Mouse (Mus musculus): Measurements from ENCODE around the gene Gpr21. TPM values are rescaled to one million over a fixed set of nuclear protein-coding genes. Genes with fewer than 3 reads are reported as not detected.
"Not testable (repeated sequence)": the region's sequence is repeated elsewhere in the genome, so short reads cannot be mapped to it uniquely, and the experiment has no call there.

The Gpr21 gene
- under 1 TPM; 0.53 to 0.62 TPM for total RNA-seq (2021)

- intact Hi-C loops (cut with DNase I): loop anchor here (5.0 kb wide), 1 partner anchor 256 kb away; no protein-coding TSS in a partner anchor
- DNase-seq (ENCODE audit: low spot score): no peak
Observed at GRCm38 (mm10) chr2:37516030-37516710, at the start of gene Gpr21. Gene Gpr21, plus strand, starts transcription at chr2:37516332.

GRCm38 (mm10) chr2:37479559-37479958 lies 36.6 kb upstream of the Gpr21 start:
- intact Hi-C loops (cut with DNase I): no loop called here
- no peak for DNase-seq (ENCODE audit: low spot score)

DNA sequence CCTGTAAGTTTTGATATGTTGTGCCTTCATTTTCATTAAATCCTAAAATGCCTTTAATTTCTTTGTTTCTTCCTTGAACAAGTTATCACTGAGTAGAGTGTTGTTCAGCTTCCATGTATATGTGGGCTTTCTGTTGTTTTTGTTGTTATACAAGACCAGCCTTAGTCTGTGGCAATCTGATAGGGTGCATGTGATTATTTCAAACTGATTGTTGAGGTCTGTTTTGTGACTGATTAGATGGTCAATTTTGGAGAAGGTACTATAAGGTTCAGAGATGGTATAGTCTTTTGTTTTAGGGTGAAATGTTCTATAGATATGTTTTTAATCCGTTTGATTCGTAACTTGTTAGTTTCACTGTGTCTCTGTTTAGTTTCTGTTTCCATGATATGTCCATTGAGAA lies 36.1 kb upstream of the Gpr21 start:
- DNase-seq (ENCODE audit: low spot score): no peak
- intact Hi-C loops (cut with DNase I): no loop called here

DNA sequence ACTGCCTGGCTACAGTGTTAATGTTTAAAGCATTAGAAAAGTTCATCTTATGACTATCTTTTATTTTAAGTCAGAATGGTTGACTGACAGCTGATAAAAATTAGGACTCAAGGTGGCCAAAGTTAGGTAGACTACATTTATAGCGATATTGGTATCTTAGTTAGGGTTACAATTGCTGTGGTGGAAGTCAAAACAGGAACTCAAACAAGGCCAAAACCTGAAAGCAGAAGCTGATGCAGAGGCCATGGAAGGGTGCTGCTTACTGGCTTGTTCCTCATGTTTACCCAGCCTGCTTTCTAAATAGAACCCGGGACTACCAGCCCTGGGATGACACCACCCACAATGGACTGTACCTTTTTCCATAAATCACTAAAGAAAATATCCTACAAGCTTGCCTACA lies 32.0 kb upstream of the Gpr21 start:
- intact Hi-C loops (cut with DNase I): no loop called here
- no peak for DNase-seq (ENCODE audit: low spot score)

GRCm38 (mm10) chr2:37485370-37485769 lies 30.8 kb upstream of the Gpr21 start:
- intact Hi-C loops (cut with DNase I): loop anchor here (5.0 kb wide), 1 partner anchor 88 kb away; no protein-coding TSS in a partner anchor
- DNase-seq (ENCODE audit: low spot score): no peak

- no peak for DNase-seq (ENCODE audit: low spot score)
- intact Hi-C loops (cut with DNase I): loop anchor here (2.0 to 5.0 kb wide), 2 partner anchors 89 to 106 kb away; no protein-coding TSS in a partner anchor
Observed at GRCm38 (mm10) chr2:37486408-37486807, 29.7 kb upstream of the Gpr21 start.

- intact Hi-C loops (cut with DNase I): loop anchor here (5.0 kb wide), 1 partner anchor 92 kb away; no protein-coding TSS in a partner anchor
- DNase-seq (ENCODE audit: low spot score): no peak
Observed at GRCm38 (mm10) chr2:37488956-37489355, 27.2 kb upstream of the Gpr21 start.

GRCm38 (mm10) chr2:37497321-37497720 lies 18.8 kb upstream of the Gpr21 start:
- intact Hi-C loops (cut with DNase I): no loop called here
- DNase-seq (ENCODE audit: low spot score): no peak

DNA sequence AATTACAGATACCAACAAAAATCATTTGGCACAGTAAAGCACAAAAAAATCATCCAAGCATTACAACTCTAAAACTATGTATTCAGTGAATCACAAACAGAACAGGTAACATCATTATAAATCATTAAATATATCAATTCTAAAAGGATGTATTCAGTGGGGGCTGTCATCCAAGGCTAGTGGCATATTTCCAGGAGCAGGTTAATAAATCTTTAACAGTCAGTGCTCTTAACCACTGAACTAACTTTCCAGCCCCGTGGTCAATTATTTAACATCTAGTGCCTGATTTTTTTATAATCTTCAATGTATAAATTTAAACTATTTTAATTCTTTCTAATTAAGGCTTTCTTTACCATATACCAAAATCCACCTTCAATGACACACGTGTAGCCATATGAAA lies 10.3 kb upstream of the Gpr21 start:
- DNase-seq (ENCODE audit: low spot score); intact Hi-C loops (cut with DNase I): not testable (repeated sequence)

DNA sequence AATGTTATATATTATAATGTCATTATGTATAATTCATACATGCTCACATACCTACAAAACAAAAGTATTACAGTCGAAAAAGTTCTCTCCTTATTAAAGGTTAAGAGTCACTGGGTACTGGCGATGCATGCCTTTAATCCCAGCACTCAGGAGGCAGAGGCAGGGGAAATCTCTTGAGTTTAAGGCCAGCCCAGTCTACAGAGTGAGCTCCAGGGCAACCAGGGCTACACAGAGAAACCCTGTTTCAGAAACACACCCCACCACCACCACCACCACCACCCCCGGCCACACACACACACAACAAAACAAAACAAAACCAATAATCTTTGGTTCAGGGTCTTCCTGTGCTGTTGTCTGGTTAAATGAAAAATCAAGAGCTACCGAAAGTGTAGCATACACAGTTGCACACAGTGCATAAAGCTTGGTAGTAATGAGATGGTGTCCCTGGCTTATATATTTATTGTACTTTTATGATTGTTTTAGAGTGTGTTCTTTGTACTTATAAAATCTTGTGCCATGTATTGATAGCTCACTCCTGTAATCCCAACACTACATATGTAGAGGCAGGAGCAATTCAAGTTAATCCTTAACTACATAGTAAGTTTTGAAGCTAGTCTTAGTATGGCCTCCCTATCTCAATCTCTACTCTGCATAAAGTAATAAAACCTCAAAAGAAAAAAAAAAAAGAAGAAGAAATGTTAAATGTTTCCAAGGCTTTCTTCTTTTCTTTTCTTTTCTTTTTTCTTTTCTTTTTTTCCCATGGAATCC lies 4.8 kb upstream of the Gpr21 start:
- intact Hi-C loops (cut with DNase I): no loop called here
- DNase-seq (ENCODE audit: low spot score): no peak

GRCm38 (mm10) chr2:37516922-37517462 lies 860 bp downstream of the Gpr21 start:
- no peak for DNase-seq (ENCODE audit: low spot score)
- intact Hi-C loops (cut with DNase I): loop anchor here (5.0 kb wide), 1 partner anchor 255 kb away; no protein-coding TSS in a partner anchor

GRCm38 (mm10) chr2:37518561-37519285 lies 2.6 kb downstream of the Gpr21 start:
- no peak for DNase-seq (ENCODE audit: low spot score)
- intact Hi-C loops (cut with DNase I): loop anchor here (5.0 kb wide), 1 partner anchor 254 kb away; no protein-coding TSS in a partner anchor

DNA sequence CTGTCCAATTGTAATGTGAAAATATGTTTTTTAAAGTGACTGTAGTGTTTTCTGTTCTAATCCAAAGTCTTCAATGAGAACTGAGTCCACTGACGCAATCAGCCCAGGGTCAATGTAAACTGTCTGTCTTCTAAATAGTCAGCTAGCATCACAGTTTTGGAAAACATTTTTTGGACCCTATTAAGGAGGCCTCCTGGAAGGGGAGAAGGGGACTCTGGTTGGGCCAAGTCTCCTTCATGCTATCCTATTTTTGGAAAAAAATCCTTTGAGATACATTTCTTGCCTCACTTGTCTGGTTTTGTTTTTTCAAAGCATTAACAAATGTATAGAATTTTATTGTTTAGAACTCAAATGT lies 3.1 kb downstream of the Gpr21 start:
- no peak for DNase-seq (ENCODE audit: low spot score)
- intact Hi-C loops (cut with DNase I): loop anchor here (5.0 kb wide), 1 partner anchor 253 kb away; no protein-coding TSS in a partner anchor

GRCm38 (mm10) chr2:37527587-37527986 lies 11.5 kb downstream of the Gpr21 start:
- DNase-seq (ENCODE audit: low spot score): no peak
- intact Hi-C loops (cut with DNase I): no loop called here

DNA sequence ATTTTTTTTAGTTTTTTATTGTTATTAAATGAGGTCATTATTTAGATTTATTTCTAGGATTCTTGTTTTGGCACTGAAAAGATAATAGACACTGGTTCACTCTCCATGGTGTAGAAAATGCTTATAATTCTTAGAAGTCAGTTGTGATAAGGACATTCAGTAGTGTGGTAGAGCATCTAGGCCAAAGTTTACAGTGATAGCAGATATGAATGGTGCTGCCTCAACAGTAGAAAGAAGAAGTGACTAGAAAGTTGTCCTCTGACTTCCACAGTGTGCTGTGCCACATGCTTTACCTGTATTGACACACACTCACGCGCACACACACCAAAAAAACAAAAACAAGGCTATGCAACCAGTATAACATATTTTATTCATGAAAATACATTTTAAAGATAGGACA lies 13.3 kb downstream of the Gpr21 start:
- DNase-seq (ENCODE audit: low spot score): no peak
- intact Hi-C loops (cut with DNase I): no loop called here

DNA sequence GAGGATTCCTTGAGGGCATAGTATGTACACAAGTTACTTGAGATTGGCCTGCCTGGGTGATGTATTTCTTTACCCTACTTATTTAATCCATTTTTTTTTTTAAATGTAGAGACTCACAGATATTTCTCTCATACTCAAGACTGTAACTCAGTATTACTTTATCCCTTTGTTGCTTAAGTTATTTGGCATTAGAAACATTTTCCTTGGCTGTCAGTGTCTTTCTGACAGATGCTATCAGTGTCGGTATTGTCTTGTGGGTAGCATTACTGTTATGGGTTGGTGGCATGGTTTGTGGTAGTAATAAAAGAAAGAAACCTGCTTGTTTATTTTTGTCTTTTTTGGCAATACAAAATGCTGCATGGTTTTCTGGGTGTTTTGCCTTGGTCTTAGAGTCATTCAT lies 14.6 kb downstream of the Gpr21 start:
- DNase-seq (ENCODE audit: low spot score): no peak
- intact Hi-C loops (cut with DNase I): no loop called here

DNA sequence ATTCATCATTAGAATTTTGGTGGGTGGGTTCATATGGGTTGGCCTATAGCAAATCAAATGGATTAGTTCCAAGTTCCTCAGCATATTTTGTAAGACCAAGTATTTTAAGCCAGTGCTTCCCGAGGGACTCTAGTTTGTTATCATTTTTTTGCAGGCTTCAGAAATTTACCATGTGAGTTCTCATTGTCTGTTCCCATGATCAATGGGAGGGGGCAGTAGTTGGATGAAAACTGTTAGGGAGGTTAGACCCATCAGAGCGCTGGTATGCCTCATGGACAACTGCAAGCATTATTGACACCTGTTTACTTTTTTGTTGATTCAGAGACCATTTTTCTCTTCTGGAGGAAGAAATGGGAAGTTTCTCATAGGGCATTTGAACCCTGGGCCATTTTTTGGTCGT lies 15.5 kb downstream of the Gpr21 start:
- no peak for DNase-seq (ENCODE audit: low spot score)
- intact Hi-C loops (cut with DNase I): no loop called here

DNA sequence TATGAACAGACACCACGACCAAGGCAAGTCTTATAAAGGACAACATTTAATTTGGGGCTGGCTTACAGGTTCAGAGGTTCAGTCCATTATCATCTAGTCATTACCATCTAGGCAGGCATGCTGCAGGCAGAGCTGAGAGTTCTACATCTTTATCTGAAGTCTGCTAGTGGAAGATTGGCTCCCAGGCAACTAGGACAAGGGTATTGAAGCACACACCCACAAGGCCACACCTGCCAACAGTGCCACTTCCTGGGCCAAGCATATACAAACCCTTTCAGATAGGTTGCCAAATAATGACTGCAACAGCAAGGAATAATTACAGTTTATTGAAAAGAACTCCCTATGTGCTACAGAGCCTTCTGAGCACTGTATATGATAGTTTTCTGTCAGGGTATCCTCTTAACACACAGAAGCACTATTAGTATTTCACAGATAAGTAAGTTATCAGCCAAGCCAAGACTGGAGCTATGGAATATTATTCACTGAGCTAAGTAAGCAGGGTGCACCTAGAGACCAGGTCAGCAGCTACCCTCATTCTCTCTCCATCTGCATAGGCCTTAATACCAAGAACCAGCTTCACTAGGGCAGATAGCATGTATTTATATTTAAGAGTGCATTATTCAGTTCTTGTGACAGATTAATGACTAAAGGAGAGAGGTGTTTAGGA lies 33.3 kb downstream of the Gpr21 start:
- DNase-seq (ENCODE audit: low spot score): no peak
- intact Hi-C loops (cut with DNase I): no loop called here

DNA sequence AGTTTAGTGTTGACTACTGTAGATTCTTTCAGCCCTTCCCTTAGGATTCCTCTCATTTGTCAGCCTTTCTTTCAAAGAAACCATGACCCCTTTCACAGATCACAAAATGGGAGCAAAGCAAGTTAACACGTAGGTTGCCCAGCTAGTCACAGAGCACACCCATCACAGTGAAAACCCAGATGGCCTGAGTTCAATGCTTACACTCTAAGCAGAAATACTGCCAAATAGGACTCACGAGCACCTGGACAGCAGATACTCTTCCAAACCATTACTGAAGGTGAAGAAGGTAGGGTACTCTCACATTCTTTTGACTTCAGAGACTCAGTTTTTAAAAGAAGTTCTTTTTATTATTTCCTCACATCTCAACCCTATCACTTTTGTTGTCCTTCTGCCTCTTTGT lies 40.2 kb downstream of the Gpr21 start:
- DNase-seq (ENCODE audit: low spot score): no peak
- intact Hi-C loops (cut with DNase I): no loop called here

DNA sequence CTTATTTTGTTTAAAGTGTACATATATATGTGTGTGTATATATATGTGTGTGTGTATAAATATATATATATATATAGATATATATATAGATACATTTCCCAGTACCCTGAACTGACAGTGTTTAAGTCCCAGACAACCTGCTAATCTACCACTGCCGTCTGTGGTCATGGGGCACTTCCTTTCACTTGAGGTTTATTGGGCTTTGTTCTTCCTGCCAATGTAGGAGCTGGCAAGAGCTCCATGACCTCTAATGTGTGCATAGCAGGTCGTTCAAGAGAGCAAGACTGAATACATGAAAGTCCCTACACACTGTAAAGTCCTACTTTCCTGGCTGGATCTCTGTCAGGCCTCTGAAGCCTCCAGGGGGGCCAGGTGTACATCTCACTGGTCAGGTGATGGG lies 49.4 kb downstream of the Gpr21 start:
- intact Hi-C loops (cut with DNase I): no loop called here
- no peak for DNase-seq (ENCODE audit: low spot score)
